Mouse (Mus musculus): Measurements from ENCODE around the gene Mettl8. TPM values are rescaled to one million over a fixed set of nuclear protein-coding genes. Genes with fewer than 3 reads are reported as not detected.

Mettl8 gene
- 2.2 and 2.3 TPM in 2 replicates for polyA plus RNA-seq (2012; rRNA removed)

GRCm38 (mm10) chr2:71055300-71056114 is at the start of gene Mettl8, which contains the start of gene Dcaf17:
Gene Mettl8, minus strand, starts transcription at chr2:71055583.
Gene Dcaf17, plus strand, starts transcription at chr2:71055328.

Other genes starting within 250 kb of the Mettl8 start
- 9.0 and 9.8 TPM in 2 replicates for gene Tlk1, start 229.9 kb downstream of the Mettl8 start, polyA plus RNA-seq (2012; rRNA removed)
- gene Dcaf17, start 255 bp downstream of the Mettl8 start, polyA plus RNA-seq (2012; rRNA removed) = 3.2 and 3.7 TPM in 2 replicates
- gene Cybrd1, start 62.3 kb upstream of the Mettl8 start, polyA plus RNA-seq (2012; rRNA removed) = 1.4 and 1.9 TPM in 2 replicates
- gene Dync1i2, start 156.1 kb upstream of the Mettl8 start, polyA plus RNA-seq (2012; rRNA removed) = 8.2 and 11.4 TPM in 2 replicates

Measured in colon, adult 2 months (tissue).